Mouse (Mus musculus): Measurements from ENCODE around the gene Fzd1.

The Fzd1 gene

DNA sequence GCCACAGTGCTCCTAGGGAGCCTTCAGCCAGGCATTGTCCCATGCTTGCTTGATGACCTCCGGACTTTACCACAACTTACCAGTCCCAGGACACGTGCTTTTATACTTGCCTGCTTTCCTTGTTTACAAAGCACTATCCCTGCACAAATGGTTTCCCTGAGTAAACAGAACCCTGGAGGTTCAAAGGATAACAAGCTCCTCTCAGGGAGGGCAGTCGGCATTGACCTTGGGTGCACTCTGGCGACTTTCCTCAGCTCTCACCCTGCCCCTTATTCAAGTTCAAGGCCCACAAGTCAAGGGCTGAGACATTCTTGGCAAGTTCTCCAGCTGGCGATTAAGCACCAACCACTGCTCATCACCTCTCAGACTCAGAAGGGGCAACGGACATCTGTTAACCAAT, 20.8 kb downstream of the Fzd1 start:
- WGBS: 61% methylated on average over 6 of the region's 6 CpGs

DNA sequence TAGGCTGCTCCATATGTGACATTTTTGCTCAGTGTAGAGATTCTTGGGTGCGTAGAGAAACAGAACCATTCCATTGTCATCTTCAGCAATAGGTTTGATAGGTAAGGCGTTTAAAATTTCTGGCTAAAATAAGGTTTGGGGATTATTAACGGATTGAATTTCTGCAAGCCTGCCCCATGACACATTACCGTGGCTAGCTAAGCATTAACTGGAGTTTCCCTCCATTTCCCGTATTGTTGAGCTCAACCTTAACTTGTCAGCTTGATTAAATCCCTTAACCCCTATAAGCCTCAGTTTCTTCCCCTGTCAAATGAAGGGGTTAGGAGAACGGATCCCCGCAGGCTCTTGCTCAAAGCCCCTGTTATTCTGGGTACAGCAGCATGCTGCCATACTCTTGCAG, 22.4 kb downstream of the Fzd1 start:
- WGBS: 81% methylated on average over 7 of the region's 7 CpGs

- WGBS: 86% methylated on average over 4 of the region's 4 CpGs
Measured at GRCm38 (mm10) chr5:4733239-4733638, 24.6 kb downstream of the Fzd1 start.

DNA sequence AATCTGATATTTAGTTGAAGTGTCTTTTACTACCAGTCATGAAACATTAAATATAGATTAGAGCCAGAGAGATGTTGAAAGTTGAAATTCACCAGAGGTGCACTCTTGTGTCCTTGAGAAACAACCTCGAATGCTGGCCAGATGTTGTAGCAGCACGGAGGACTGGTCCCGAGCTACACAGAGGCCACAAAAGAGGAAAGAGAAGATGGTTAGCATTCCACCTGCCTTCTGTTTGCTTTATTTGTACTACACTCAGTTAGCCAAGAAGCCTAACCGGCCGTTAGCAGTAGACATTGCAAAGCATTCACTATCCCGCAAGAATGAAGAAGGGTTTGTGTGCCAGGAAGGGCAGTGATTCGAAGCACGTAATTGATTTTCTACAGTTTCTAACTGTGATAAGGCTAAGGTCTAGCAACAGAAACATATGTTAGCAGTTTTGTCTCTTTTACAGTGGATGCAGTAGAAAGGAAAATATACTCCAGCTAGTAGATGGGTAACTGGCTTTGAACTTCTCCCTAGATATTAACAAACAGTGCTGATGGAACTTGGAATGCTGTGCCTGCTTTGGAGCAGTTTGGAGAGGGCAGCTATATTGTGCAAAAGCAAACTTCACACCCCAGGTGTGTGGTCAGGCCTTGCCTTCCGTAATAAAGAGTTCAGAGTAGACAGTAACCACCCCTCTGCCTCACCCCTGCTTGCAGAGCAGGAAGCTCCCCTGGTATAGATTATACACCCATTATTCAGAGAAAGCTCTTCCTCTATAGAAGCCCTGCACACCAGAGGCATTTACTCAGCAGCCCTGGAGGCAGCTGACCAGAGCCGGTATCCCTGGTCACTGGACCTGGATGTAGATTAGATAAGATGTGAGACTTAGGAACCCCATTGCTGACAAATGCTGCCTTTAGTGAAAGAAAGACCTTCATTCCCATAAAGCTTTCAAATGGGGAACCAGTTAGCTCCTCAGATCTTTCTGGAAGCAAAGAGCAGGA, 25.3 kb downstream of the Fzd1 start:
- 79% methylated on average over 10 of the region's 10 CpGs for WGBS

- 82% methylated on average over 5 of the region's 5 CpGs for WGBS
Measured at GRCm38 (mm10) chr5:4731743-4732215, 26.1 kb downstream of the Fzd1 start.

DNA sequence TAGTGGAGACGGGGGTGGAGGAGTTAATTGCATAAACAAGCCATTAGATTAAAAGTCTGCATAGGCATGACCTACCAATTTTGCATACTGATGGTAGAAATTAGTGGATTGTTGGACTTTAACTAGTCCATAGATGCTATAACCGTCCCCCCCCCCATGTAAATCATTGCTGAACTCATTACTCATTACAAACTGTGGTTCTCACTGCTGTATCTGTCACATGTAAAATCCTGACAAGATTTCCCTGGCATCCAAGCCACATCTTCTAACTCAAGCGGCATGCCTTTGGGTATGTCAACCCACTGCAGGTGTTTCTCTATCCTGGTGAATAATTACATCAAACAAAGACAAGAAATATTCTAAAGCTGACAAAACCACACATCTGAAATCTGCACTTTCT, 26.8 kb downstream of the Fzd1 start:
- WGBS: 92% methylated on average over 3 of the region's 3 CpGs
